ENCODE assay signal across 20 mouse cellular contexts in genomic region chr8:95466543-95466942, GRCm38 (mm10). TPM values are rescaled to one million over a fixed set of nuclear protein-coding genes. Genes with fewer than 3 reads are reported as not detected.
A peak's percentile ranks its signal among the peaks of the same experiment; 100 is the strongest.
DNase-seq lines count a peak whose midpoint lies in the region; ATAC-seq lines count a peak whose summit lies in the region.
"Had no signal": no experiment of that assay in that cellular context is flagged by ENCODE, and none has a peak within 500 bp of the region (broad histone marks: within the 10 kb centered on the region; RNA-seq: fewer than 3 reads in every experiment).

No protein-coding gene starts in this region.

- H3K36me3 ChIP-seq in heart, embryonic 16.5 days (ENCODE audit: control insufficient read depth, insufficient read depth): peaks cover 29% of the 10 kb centered on the region
- H3K36me3 ChIP-seq in heart, embryonic 11.5 days (ENCODE audit: control insufficient read depth, insufficient read depth, low read length): peaks cover 19% of the 10 kb centered on the region
- peaks cover 95% of the 10 kb centered on the region for H3K36me3 ChIP-seq in limb, embryonic 10.5 days

- WGBS in heart, embryonic 16.5 days: 68% methylated on average over 2 of the region's 2 CpGs
- 82% methylated on average over 2 of the region's 2 CpGs for WGBS in heart, embryonic 11.5 days (ENCODE audit: insufficient replicate concordance)
- 88% methylated on average over 2 of the region's 2 CpGs for WGBS in limb, embryonic 10.5 days

- no peak overlapping the region for H3K4me2 ChIP-seq in heart, embryonic 16.5 days (ENCODE audit: low read depth, low read length)
- H3K4me2 ChIP-seq in heart, embryonic 11.5 days: no peak overlapping the region
- H3K4me2 ChIP-seq: embryonic facial prominence, embryonic 13.5 days; forebrain, embryonic 12.5 days; heart, embryonic 15.5 days; hindbrain, embryonic 12.5 days had no signal

- H3K4me1 ChIP-seq in heart, embryonic 16.5 days (ENCODE audit: control insufficient read depth, insufficient read depth, low read length): no peaks in the 10 kb centered on the region
- H3K4me1 ChIP-seq in heart, embryonic 11.5 days (ENCODE audit: control insufficient read depth, insufficient read depth, low read length): no peaks in the 10 kb centered on the region
- H3K4me1 ChIP-seq in limb, embryonic 10.5 days: no peaks in the 10 kb centered on the region
- H3K4me1 ChIP-seq: embryonic facial prominence, embryonic 13.5 days; forebrain, embryonic 12.5 days; hindbrain, embryonic 12.5 days had no signal

- peak; percentile 14 to 19 for DNase-seq in cerebellum, postnatal 10 days
- no peak for DNase-seq in cerebellum, postnatal 4 days (ENCODE audit: low spot score in 2 of 2)
- DNase-seq in heart, adult 18-20 months: no peak
- peak; percentile 25 for DNase-seq in heart, postnatal 4 days
- no peak for DNase-seq in limb, embryonic 10.5 days (ENCODE audit: low spot score)
- DNase-seq: cerebellum, adult 2 months; cerebellum, postnatal 14 days; gastrocnemius, postnatal 36 days; kidney, adult 8-10 months; kidney, postnatal 25 days had no signal

- no peaks in the 10 kb centered on the region for H3K27me3 ChIP-seq in heart, embryonic 16.5 days (ENCODE audit: control insufficient read depth, insufficient read depth, low read length)
- H3K27me3 ChIP-seq in heart, embryonic 11.5 days (ENCODE audit: control insufficient read depth, insufficient read depth, low read length): no peaks in the 10 kb centered on the region
- H3K27me3 ChIP-seq in limb, embryonic 10.5 days (ENCODE audit: low read depth, poor library complexity, severe bottlenecking): no peaks in the 10 kb centered on the region
- H3K27me3 ChIP-seq: embryonic facial prominence, embryonic 13.5 days; forebrain, embryonic 12.5 days; heart, embryonic 15.5 days; hindbrain, embryonic 12.5 days had no signal

- H3K27ac ChIP-seq in heart, embryonic 16.5 days (ENCODE audit: low read length): no peak overlapping the region
- H3K27ac ChIP-seq in heart, embryonic 11.5 days (ENCODE audit: low read depth, low read length): no peak overlapping the region
- no peak overlapping the region for H3K27ac ChIP-seq in limb, embryonic 10.5 days
- H3K27ac ChIP-seq: embryonic facial prominence, embryonic 13.5 days; forebrain, embryonic 12.5 days; heart, embryonic 15.5 days; hindbrain, embryonic 12.5 days had no signal

- no peaks in the 10 kb centered on the region for H3K9me3 ChIP-seq in heart, embryonic 16.5 days (replicated peaks; ENCODE audit: control insufficient read depth, low read length)
- no peaks in the 10 kb centered on the region for H3K9me3 ChIP-seq in heart, embryonic 11.5 days (replicated peaks; ENCODE audit: control insufficient read depth, low read length)
- no peaks in the 10 kb centered on the region for H3K9me3 ChIP-seq in limb, embryonic 10.5 days (replicated peaks)
- H3K9me3 ChIP-seq: embryonic facial prominence, embryonic 13.5 days; forebrain, embryonic 12.5 days; heart, embryonic 15.5 days; hindbrain, embryonic 12.5 days had no signal

- H3K9ac ChIP-seq in heart, embryonic 16.5 days (ENCODE audit: low read length): no peak overlapping the region
- no peak overlapping the region for H3K9ac ChIP-seq in heart, embryonic 11.5 days (ENCODE audit: low read depth, low read length)
- H3K9ac ChIP-seq: embryonic facial prominence, embryonic 13.5 days; forebrain, embryonic 12.5 days; heart, embryonic 15.5 days; hindbrain, embryonic 12.5 days had no signal

- ATAC-seq in heart, embryonic 16.5 days (replicated peaks; ENCODE audit: extremely low read depth, insufficient read depth, low FRiP score): peak; percentile 52
- ATAC-seq in heart, embryonic 11.5 days (replicated peaks; ENCODE audit: insufficient number of reproducible peaks, low FRiP score, low TSS enrichment): no peak
- ATAC-seq: forebrain, embryonic 16.5 days; hindbrain, embryonic 16.5 days; inflammation-experienced regulatory T-cells, adult 6 months; intestine, postnatal 0 days had no signal

- H3K4me3 ChIP-seq in heart, embryonic 16.5 days (ENCODE audit: low read length): no peak overlapping the region
- H3K4me3 ChIP-seq in heart, embryonic 11.5 days (ENCODE audit: low read depth, low read length): no peak overlapping the region
- H3K4me3 ChIP-seq in limb, embryonic 10.5 days: no peak overlapping the region
- H3K4me3 ChIP-seq: embryonic facial prominence, embryonic 13.5 days; forebrain, embryonic 12.5 days; heart, embryonic 15.5 days; hindbrain, embryonic 12.5 days had no signal

RNA-seq across cellular contexts. Expression of gene Csnk2a2, which starts 23.3 kb away (rescaled TPM):
- 6.0 and 6.1 TPM in 2 replicates for polyA plus RNA-seq in heart, embryonic 16.5 days (2015; fragmentation: Nextera tagmentation; extraction: Ambion mirVana)
- total RNA-seq in heart, adult 18-20 months (2021): 10 to 100 TPM; 30.2 to 34.7 TPM
- total RNA-seq in heart, postnatal 4 days (2021): 10 to 100 TPM; 52.5 to 59.4 TPM
- polyA plus RNA-seq in heart, embryonic 11.5 days (2014; fragmentation: Nextera tagmentation; extraction: Ambion mirVana): 12.1 and 16.0 TPM in 2 replicates
- 14.0 and 16.4 TPM in 2 replicates for polyA plus RNA-seq in limb, embryonic 10.5 days (2016; fragmentation: Nextera tagmentation; extraction: Ambion mirVana)

RNA-seq across cellular contexts. Expression of gene Cfap20, which starts 31.9 kb away (rescaled TPM):
- 155 and 167 TPM in 2 replicates for polyA plus RNA-seq in heart, embryonic 16.5 days (2015; fragmentation: Nextera tagmentation; extraction: Ambion mirVana)
- total RNA-seq in heart, adult 18-20 months (2021): 10 to 100 TPM; 17.5 to 25.3 TPM
- total RNA-seq in heart, postnatal 4 days (2021): 10 to 100 TPM; 66.9 to 72.9 TPM
- polyA plus RNA-seq in heart, embryonic 11.5 days (2014; fragmentation: Nextera tagmentation; extraction: Ambion mirVana): 135 and 139 TPM in 2 replicates
- polyA plus RNA-seq in limb, embryonic 10.5 days (2016; fragmentation: Nextera tagmentation; extraction: Ambion mirVana): 134 and 143 TPM in 2 replicates

Comparison
In these comparisons a context has a peak if more than half of its experiments do, and no peak if none do; other contexts are left out.
1. DNase-seq: peak in cerebellum, postnatal 10 days (2 of 2) and heart, postnatal 4 days (single experiment); none in cerebellum, postnatal 4 days (0 of 2), heart, adult 18-20 months (0 of 2) and limb, embryonic 10.5 days (single experiment).